In genomic region chr11:97744063-97744717, GRCm38 (mm10) we compare ENCODE assay signal across 7 mouse cellular contexts. TPM values are rescaled to one million over a fixed set of nuclear protein-coding genes. Genes with fewer than 3 reads are reported as not detected.
DNase-seq lines count a peak whose midpoint lies in the region; ATAC-seq lines count a peak whose summit lies in the region.

Gene Pip4k2b (minus strand): TSS chr11:97744704.

- H3K4me3 ChIP-seq in embryonic facial prominence, embryonic 11.5 days (ENCODE audit: low read depth, low read length): peak within 1 kb of the TSS; percentile 85
- peak within 1 kb of the TSS; percentile 64 for H3K4me3 ChIP-seq in kidney, embryonic 16.5 days (ENCODE audit: low read length)
- H3K4me3 ChIP-seq in liver, embryonic 16.5 days (ENCODE audit: low read depth, low read length): peak within 1 kb of the TSS; percentile 85
- H3K4me3 ChIP-seq in neural tube, embryonic 15.5 days (replicated peaks): peak within 1 kb of the TSS; percentile 74

- no peaks in the 10 kb centered on the region for H3K9me3 ChIP-seq in embryonic facial prominence, embryonic 11.5 days (replicated peaks; ENCODE audit: control insufficient read depth, low read length)
- H3K9me3 ChIP-seq in kidney, embryonic 16.5 days (ENCODE audit: low read length): no peaks in the 10 kb centered on the region
- no peaks in the 10 kb centered on the region for H3K9me3 ChIP-seq in liver, embryonic 16.5 days (replicated peaks; ENCODE audit: control insufficient read depth, low read length)
- no peaks in the 10 kb centered on the region for H3K9me3 ChIP-seq in neural tube, embryonic 15.5 days (replicated peaks)

- H3K4me2 ChIP-seq in embryonic facial prominence, embryonic 11.5 days (ENCODE audit: low read depth, low read length): peak within 1 kb of the TSS; percentile 69
- peak within 1 kb of the TSS; percentile 87 for H3K4me2 ChIP-seq in kidney, embryonic 16.5 days (replicated peaks; ENCODE audit: low read depth, low read length)
- H3K4me2 ChIP-seq in liver, embryonic 16.5 days (ENCODE audit: low read depth, low read length): peak within 1 kb of the TSS; percentile 98
- peak within 1 kb of the TSS; percentile 73 for H3K4me2 ChIP-seq in neural tube, embryonic 15.5 days

- H3K27ac ChIP-seq in embryonic facial prominence, embryonic 11.5 days (replicated peaks; ENCODE audit: low read depth, low read length): peak within 1 kb of the TSS; percentile 80
- H3K27ac ChIP-seq in kidney, embryonic 16.5 days (ENCODE audit: low read length): peak within 1 kb of the TSS; percentile 96
- H3K27ac ChIP-seq in liver, embryonic 16.5 days (ENCODE audit: low read length): peak within 1 kb of the TSS; percentile 88
- peak within 1 kb of the TSS; percentile 99 for H3K27ac ChIP-seq in neural tube, embryonic 15.5 days (replicated peaks)

- no peaks in the 10 kb centered on the region; the same call in 1 of the 2 replicates for H3K36me3 ChIP-seq in embryonic facial prominence, embryonic 11.5 days (replicated peaks; ENCODE audit: control insufficient read depth, insufficient read depth, low read depth, low read length)
- peaks cover 21% of the 10 kb centered on the region; the same call in 1 of the 2 replicates for H3K36me3 ChIP-seq in kidney, embryonic 16.5 days (ENCODE audit: insufficient read depth, low read length)
- peaks cover 5% of the 10 kb centered on the region for H3K36me3 ChIP-seq in liver, embryonic 16.5 days (ENCODE audit: control insufficient read depth, insufficient read depth)
- peaks cover 29% of the 10 kb centered on the region for H3K36me3 ChIP-seq in neural tube, embryonic 15.5 days

- H3K4me1 ChIP-seq in embryonic facial prominence, embryonic 11.5 days (ENCODE audit: control insufficient read depth, insufficient read depth, low read length): no peaks in the 10 kb centered on the region; the same call in 1 of the 2 replicates
- H3K4me1 ChIP-seq in kidney, embryonic 16.5 days (ENCODE audit: insufficient read depth, low read length): peaks cover 34% of the 10 kb centered on the region
- peaks cover 27% of the 10 kb centered on the region for H3K4me1 ChIP-seq in liver, embryonic 16.5 days (ENCODE audit: control insufficient read depth, low read depth, low read length)
- peaks cover 37% of the 10 kb centered on the region for H3K4me1 ChIP-seq in neural tube, embryonic 15.5 days

- DNase-seq in 416B (ENCODE audit: low read depth) (peak; percentile 49), ES-CJ7 (ENCODE audit: low read depth, low spot score) (peak; percentile 37)
- peak; percentile 51 for DNase-seq in embryonic facial prominence, embryonic 11.5 days (ENCODE audit: low spot score)
- DNase-seq in gonadal fat pad, adult 2 months (ENCODE audit: low read depth): no peak

- no peaks in the 10 kb centered on the region for H3K27me3 ChIP-seq in embryonic facial prominence, embryonic 11.5 days (ENCODE audit: control insufficient read depth, insufficient read depth, low read length)
- H3K27me3 ChIP-seq in kidney, embryonic 16.5 days (ENCODE audit: insufficient read depth, low read length): no peaks in the 10 kb centered on the region
- no peaks in the 10 kb centered on the region for H3K27me3 ChIP-seq in liver, embryonic 16.5 days (ENCODE audit: control insufficient read depth, insufficient read depth, low read depth, low read length)
- H3K27me3 ChIP-seq in neural tube, embryonic 15.5 days (replicated peaks): no peaks in the 10 kb centered on the region

- H3K9ac ChIP-seq in embryonic facial prominence, embryonic 11.5 days (replicated peaks; ENCODE audit: low read length): peak within 1 kb of the TSS; percentile 86
- H3K9ac ChIP-seq in kidney, embryonic 16.5 days (replicated peaks; ENCODE audit: low read length): peak within 1 kb of the TSS; percentile 88
- peak within 1 kb of the TSS; percentile 92 for H3K9ac ChIP-seq in liver, embryonic 16.5 days (ENCODE audit: low read depth, low read length)
- H3K9ac ChIP-seq in neural tube, embryonic 15.5 days (replicated peaks): peak within 1 kb of the TSS; percentile 80

- under 1% methylated on average over 61 of the region's 63 CpGs for WGBS in embryonic facial prominence, embryonic 11.5 days
- under 1% methylated on average over 60 of the region's 63 CpGs for WGBS in kidney, embryonic 16.5 days
- WGBS in liver, embryonic 16.5 days (ENCODE audit: insufficient replicate concordance): under 1% methylated on average over 52 of the region's 63 CpGs
- 1% methylated on average over 55 of the region's 63 CpGs for WGBS in neural tube, embryonic 15.5 days

- peak; percentile 76 for ATAC-seq in embryonic facial prominence, embryonic 11.5 days (replicated peaks; ENCODE audit: insufficient number of reproducible peaks, low FRiP score, low TSS enrichment, low read depth)
- ATAC-seq in kidney, embryonic 16.5 days (ENCODE audit: low FRiP score, low TSS enrichment): peak; percentile 30; the same call in 1 of the 2 replicates
- ATAC-seq in liver, embryonic 16.5 days (ENCODE audit: low read depth): peak; percentile 22
- ATAC-seq in neural tube, embryonic 15.5 days (ENCODE audit: low FRiP score): peak; percentile 39

RNA-seq across cellular contexts. Expression of gene Pip4k2b, which starts in this region (rescaled TPM):
- polyA plus RNA-seq in embryonic facial prominence, embryonic 11.5 days (2014; fragmentation: Nextera tagmentation; extraction: Ambion mirVana): 2.6 and 2.8 TPM in 2 replicates
- 16.5 and 17.9 TPM in 2 replicates for polyA plus RNA-seq in gonadal fat pad, adult 2 months (2012; rRNA removed)
- 1.7 and 1.8 TPM in 2 replicates for polyA plus RNA-seq in kidney, embryonic 16.5 days (2015; fragmentation: Nextera tagmentation; extraction: Ambion mirVana)
- 0.35 and 0.65 TPM in 2 replicates for polyA plus RNA-seq in liver, embryonic 16.5 days (2015; fragmentation: Nextera tagmentation; extraction: Ambion mirVana)
- polyA plus RNA-seq in neural tube, embryonic 15.5 days (2015; fragmentation: Nextera tagmentation; extraction: Ambion mirVana): 3.8 and 5.0 TPM in 2 replicates

Comparison
In these comparisons a context has a peak if more than half of its experiments do, and no peak if none do; other contexts are left out.
1. Peak in ATAC-seq, H3K4me3 ChIP-seq, H3K27ac ChIP-seq, H3K9ac ChIP-seq and H3K4me2 ChIP-seq in liver, embryonic 16.5 days; RNA of the gene not detected or under 1 TPM.
2. ATAC-seq: peak in every context shown above with its lines; median percentile 76 in embryonic facial prominence, embryonic 11.5 days; 39 in neural tube, embryonic 15.5 days; 30 in kidney, embryonic 16.5 days; 22 in liver, embryonic 16.5 days.